8 mouse cellular contexts compared by ENCODE assay signal in the genomic region with DNA sequence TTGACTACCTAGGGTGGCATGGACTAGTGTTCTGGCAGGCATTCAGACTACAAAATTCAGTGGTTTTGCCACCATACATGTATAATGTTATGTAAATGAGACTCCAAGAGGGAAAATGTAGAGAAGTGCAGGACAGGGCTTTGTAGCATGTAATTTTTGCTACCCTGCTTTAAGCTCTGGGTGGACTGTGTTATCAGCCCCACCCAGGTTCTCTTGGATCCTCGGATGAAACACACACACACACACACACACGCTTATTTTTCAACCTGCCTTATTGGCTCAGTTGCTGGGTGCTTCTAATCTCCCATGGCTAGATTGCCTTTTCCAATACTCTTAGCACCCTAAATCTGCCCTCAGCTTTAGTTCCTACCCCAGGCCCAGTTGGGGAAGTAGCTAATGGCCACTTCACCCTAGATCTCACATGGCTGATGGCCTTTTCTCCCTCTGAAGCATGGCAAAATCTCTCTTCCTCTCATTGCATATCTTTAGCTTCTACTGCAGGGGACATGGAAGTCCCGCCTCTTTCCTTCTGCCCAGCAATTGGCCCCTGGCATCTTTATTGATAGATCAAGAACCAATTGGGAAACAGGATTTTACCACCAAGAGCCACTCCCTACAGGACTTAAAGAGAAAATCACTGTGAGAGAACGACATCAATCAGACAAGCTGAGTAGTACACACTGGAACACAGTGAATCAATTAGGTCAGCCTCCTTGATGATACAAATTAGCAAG. TPM values are rescaled to one million over a fixed set of nuclear protein-coding genes. Genes with fewer than 3 reads are reported as not detected.
DNase-seq lines count a peak whose midpoint lies in the region; ATAC-seq and TF ChIP-seq lines count a peak whose summit lies in the region.

No protein-coding gene starts in this region.

- no peak for TF ChIP-seq POLR2A in bone marrow macrophage, adult 2 months (IDR thresholded peaks at IDR 0.05; ENCODE audit: borderline replicate concordance, low read depth, low read length)

- 77% methylated on average over 4 of the region's 4 CpGs for WGBS in midbrain, embryonic 11.5 days

- no peak for TF ChIP-seq CTCF in bone marrow macrophage, adult 2 months (IDR thresholded peaks at IDR 0.05; ENCODE audit: low read depth, low read length)

- H3K4me2 ChIP-seq in midbrain, embryonic 11.5 days = no peak overlapping the region

- H3K4me3 ChIP-seq in bone marrow macrophage, adult 2 months (ENCODE audit: insufficient read depth, low read length) = peak overlapping the region; percentile 63
- no peak overlapping the region for H3K4me3 ChIP-seq in midbrain, embryonic 11.5 days (ENCODE audit: low read depth, low read length)

- H3K9ac ChIP-seq in midbrain, embryonic 11.5 days (ENCODE audit: low read length) = no peak overlapping the region

- peak; percentile 5 for DNase-seq in embryo, embryonic 11 days
- DNase-seq in embryo, embryonic 9.5 days (ENCODE audit: extremely low spot score) = no peak
- peak; percentile 76 for DNase-seq in 3134 (ENCODE audit: extremely low read depth, insufficient read length, low spot score)
- peak; percentile 64 for DNase-seq in thymus, postnatal 14 days
- no peak for DNase-seq in kidney, postnatal 14 days
- no peak for DNase-seq in midbrain, embryonic 11.5 days (ENCODE audit: low spot score, missing footprints)

- ATAC-seq in megakaryocyte, adult 5-6 weeks (ENCODE audit: poor library complexity, severe bottlenecking) = peak; percentile 93
- ATAC-seq in midbrain, embryonic 11.5 days (ENCODE audit: low FRiP score) = no peak

- H3K36me3 ChIP-seq in midbrain, embryonic 11.5 days (ENCODE audit: control insufficient read depth, insufficient read depth, low read length) = no peaks in the 10 kb centered on the region

- peaks cover 41% of the 10 kb centered on the region for H3K4me1 ChIP-seq in bone marrow macrophage, adult 2 months (ENCODE audit: control insufficient read depth, insufficient read depth, low read length)
- no peaks in the 10 kb centered on the region for H3K4me1 ChIP-seq in midbrain, embryonic 11.5 days (ENCODE audit: control insufficient read depth, insufficient read depth, low read length)

- no peaks in the 10 kb centered on the region for H3K27me3 ChIP-seq in midbrain, embryonic 11.5 days (ENCODE audit: control insufficient read depth, insufficient read depth, low read length)

- peak overlapping the region; percentile 73 for H3K27ac ChIP-seq in bone marrow macrophage, adult 2 months (ENCODE audit: insufficient read depth, low read depth, low read length)
- H3K27ac ChIP-seq in midbrain, embryonic 11.5 days (ENCODE audit: low read depth, low read length) = no peak overlapping the region

- no peaks in the 10 kb centered on the region for H3K9me3 ChIP-seq in midbrain, embryonic 11.5 days (ENCODE audit: control insufficient read depth, low read length)

RNA-seq across cellular contexts. Expression of a gene that starts 28.2 kb away (rescaled TPM):
- polyA plus RNA-seq in bone marrow macrophage, adult 2 months (2012; ENCODE audit: insufficient read depth, insufficient read length, missing spikeins) = 17.3 and 19.3 TPM in 2 replicates
- 16.1 and 21.2 TPM in 2 replicates for total RNA-seq in megakaryocyte, adult 5-6 weeks (2015)
- total RNA-seq in megakaryocyte, adult 5-6 weeks (2017) = 17.0 and 29.6 TPM in 2 replicates
- polyA plus RNA-seq in midbrain, embryonic 11.5 days (2014; fragmentation: Nextera tagmentation; extraction: Ambion mirVana) = 1.2 and 1.4 TPM in 2 replicates

Comparison
In these comparisons a context has a peak if more than half of its experiments do, and no peak if none do; other contexts are left out.
1. DNase-seq: peak in embryo, embryonic 11 days (single experiment), 3134 (single experiment) and thymus, postnatal 14 days (single experiment); none in embryo, embryonic 9.5 days (single experiment), kidney, postnatal 14 days (single experiment) and midbrain, embryonic 11.5 days (single experiment).